Mouse (Mus musculus): ENCODE results near the gene Lrrc4c. TPM values are rescaled to one million over a fixed set of nuclear protein-coding genes. Genes with fewer than 3 reads are reported as not detected.

The Lrrc4c gene
- total RNA-seq, 1 experiment: 0.09 TPM

DNA sequence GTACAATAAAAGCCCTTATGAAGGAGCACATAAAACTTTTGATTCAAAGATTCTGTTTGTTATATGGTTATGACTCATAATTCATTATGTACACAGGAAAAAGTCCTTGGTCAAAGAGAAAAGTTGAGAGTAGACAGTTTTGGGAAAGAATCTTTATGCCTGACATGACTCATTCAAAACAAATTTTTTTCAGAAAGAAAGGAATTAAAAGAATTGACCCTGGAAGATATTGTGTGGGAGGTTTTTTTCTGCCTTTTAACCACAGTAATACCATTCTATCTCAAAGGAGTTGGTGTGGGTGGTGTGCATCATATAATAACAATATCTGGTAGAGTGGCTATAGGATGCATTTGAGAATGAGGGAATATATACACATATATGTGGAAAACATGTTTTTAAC lies 418.1 kb downstream of the Lrrc4c start:
- no peak for DNase-seq (ENCODE audit: low read depth, low spot score)
- TF ChIP-seq CHD2 (IDR thresholded peaks at IDR 0.05; ENCODE audit: low read depth, low read length): no peak
- TF ChIP-seq ZC3H11A (IDR thresholded peaks at IDR 0.05; ENCODE audit: borderline replicate concordance, low read depth, low read length): no peak
- TF ChIP-seq ZNF384 (IDR thresholded peaks at IDR 0.05; ENCODE audit: low read depth, low read length): no peak
- no peak for TF ChIP-seq HCFC1 (IDR thresholded peaks at IDR 0.05; ENCODE audit: borderline replicate concordance, insufficient read depth, low read length)
- no peak for TF ChIP-seq MAFK (IDR thresholded peaks at IDR 0.05; ENCODE audit: insufficient read depth, low read depth, low read length)
- Histone ChIP-seq H3K4me1 (ENCODE audit: control insufficient read depth in 2 of 2, insufficient read depth in 2 of 2, low read length in 2 of 2, poor library complexity in 1 of 2) (no peaks in the 10 kb centered on the region), H3K36me3 (ENCODE audit: control insufficient read depth, insufficient read depth, low read length, poor library complexity, severe bottlenecking) (no peaks in the 10 kb centered on the region), H3K9me3 (ENCODE audit: control insufficient read depth, insufficient read depth, low read depth, low read length) (no peaks in the 10 kb centered on the region), H3K27ac (ENCODE audit: insufficient read depth, low read depth, low read length, poor library complexity, severe bottlenecking) (no peak overlapping the region), H3K4me3 (ENCODE audit: insufficient read depth in 1 of 2, low read depth in 1 of 2, low read length in 2 of 2, poor library complexity in 1 of 2, severe bottlenecking in 1 of 2) (no peak overlapping the region), H3K9ac (ENCODE audit: insufficient read depth, low read depth, low read length, poor library complexity, severe bottlenecking) (no peak overlapping the region)
- in situ Hi-C loops (cut with MboI; ENCODE audit: low sequenced_read_pairs in 2 of 2, unreplicated experiment in 2 of 2): no loop called here

DNA sequence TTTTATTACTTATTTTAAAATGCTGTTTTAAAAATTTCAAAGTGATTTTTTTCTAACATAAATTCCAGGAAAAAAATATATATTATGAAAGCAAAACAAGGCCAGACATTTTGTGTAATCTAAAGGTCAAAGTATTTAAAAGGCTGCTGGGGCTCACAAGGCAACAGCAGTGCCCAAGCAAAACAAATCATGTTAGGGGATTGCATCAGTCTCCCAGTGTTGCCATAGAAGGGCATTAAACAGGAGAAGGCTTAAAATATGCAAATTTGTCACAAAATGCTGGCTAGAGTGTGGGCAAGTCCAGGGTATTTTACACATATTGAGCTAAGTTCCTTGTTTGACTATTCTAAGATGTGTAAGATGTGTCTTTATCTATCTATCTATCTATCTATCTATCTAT lies 437.1 kb downstream of the Lrrc4c start:
- Histone ChIP-seq H3K4me1 (ENCODE audit: control insufficient read depth in 2 of 2, insufficient read depth in 2 of 2, low read length in 2 of 2, poor library complexity in 1 of 2) (no peaks in the 10 kb centered on the region), H3K9ac (ENCODE audit: insufficient read depth, low read depth, low read length, poor library complexity, severe bottlenecking) (no peak overlapping the region), H3K27ac (ENCODE audit: insufficient read depth, low read depth, low read length, poor library complexity, severe bottlenecking) (no peak overlapping the region), H3K9me3 (ENCODE audit: control insufficient read depth, insufficient read depth, low read depth, low read length) (no peaks in the 10 kb centered on the region), H3K36me3 (ENCODE audit: control insufficient read depth, insufficient read depth, low read length, poor library complexity, severe bottlenecking) (no peaks in the 10 kb centered on the region), H3K4me3 (ENCODE audit: insufficient read depth in 1 of 2, low read depth in 1 of 2, low read length in 2 of 2, poor library complexity in 1 of 2, severe bottlenecking in 1 of 2) (no peak overlapping the region)
- TF ChIP-seq CHD2 (IDR thresholded peaks at IDR 0.05; ENCODE audit: low read depth, low read length): no peak
- no peak for TF ChIP-seq ZC3H11A (IDR thresholded peaks at IDR 0.05; ENCODE audit: borderline replicate concordance, low read depth, low read length)
- no peak for TF ChIP-seq MAFK (IDR thresholded peaks at IDR 0.05; ENCODE audit: insufficient read depth, low read depth, low read length)
- no peak for TF ChIP-seq HCFC1 (IDR thresholded peaks at IDR 0.05; ENCODE audit: borderline replicate concordance, insufficient read depth, low read length)
- no peak for TF ChIP-seq ZNF384 (IDR thresholded peaks at IDR 0.05; ENCODE audit: low read depth, low read length)
- in situ Hi-C loops (cut with MboI; ENCODE audit: low sequenced_read_pairs in 2 of 2, unreplicated experiment in 2 of 2): no loop called here
- DNase-seq (ENCODE audit: low read depth, low spot score): no peak

DNA sequence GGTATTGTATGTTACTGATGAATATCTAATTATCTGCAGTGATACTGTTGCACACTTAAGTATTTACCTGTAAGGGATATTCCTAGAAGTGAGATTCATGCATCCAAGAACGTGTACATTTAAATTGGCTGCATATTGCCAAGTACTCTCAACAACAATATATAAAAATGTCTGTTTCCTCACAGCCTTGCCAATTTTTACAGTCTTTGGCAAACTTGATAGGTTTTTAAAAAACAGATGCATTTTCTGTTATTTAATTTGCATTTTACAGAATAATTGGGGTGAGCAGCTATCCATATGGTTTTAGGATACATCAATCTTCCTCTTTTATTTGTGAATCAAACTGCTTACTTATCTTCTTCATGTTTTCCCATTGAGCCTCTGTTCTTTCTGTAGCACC lies 439.7 kb downstream of the Lrrc4c start:
- TF ChIP-seq ZC3H11A (IDR thresholded peaks at IDR 0.05; ENCODE audit: borderline replicate concordance, low read depth, low read length) (no peak), CHD2 (IDR thresholded peaks at IDR 0.05; ENCODE audit: low read depth, low read length) (no peak), ZNF384 (IDR thresholded peaks at IDR 0.05; ENCODE audit: low read depth, low read length) (no peak), MAFK (IDR thresholded peaks at IDR 0.05; ENCODE audit: insufficient read depth, low read depth, low read length) (no peak), HCFC1 (IDR thresholded peaks at IDR 0.05; ENCODE audit: borderline replicate concordance, insufficient read depth, low read length) (no peak)
- no peak overlapping the region for H3K27ac ChIP-seq (ENCODE audit: insufficient read depth, low read depth, low read length, poor library complexity, severe bottlenecking)
- no peaks in the 10 kb centered on the region for H3K9me3 ChIP-seq (ENCODE audit: control insufficient read depth, insufficient read depth, low read depth, low read length)
- DNase-seq (ENCODE audit: low read depth, low spot score): no peak
- in situ Hi-C loops (cut with MboI; ENCODE audit: low sequenced_read_pairs in 2 of 2, unreplicated experiment in 2 of 2): no loop called here
- H3K4me3 ChIP-seq (ENCODE audit: insufficient read depth in 1 of 2, low read depth in 1 of 2, low read length in 2 of 2, poor library complexity in 1 of 2, severe bottlenecking in 1 of 2): no peak overlapping the region
- H3K36me3 ChIP-seq (ENCODE audit: control insufficient read depth, insufficient read depth, low read length, poor library complexity, severe bottlenecking): no peaks in the 10 kb centered on the region
- no peak overlapping the region for H3K9ac ChIP-seq (ENCODE audit: insufficient read depth, low read depth, low read length, poor library complexity, severe bottlenecking)
- H3K4me1 ChIP-seq (ENCODE audit: control insufficient read depth in 2 of 2, insufficient read depth in 2 of 2, low read length in 2 of 2, poor library complexity in 1 of 2): no peaks in the 10 kb centered on the region

DNA sequence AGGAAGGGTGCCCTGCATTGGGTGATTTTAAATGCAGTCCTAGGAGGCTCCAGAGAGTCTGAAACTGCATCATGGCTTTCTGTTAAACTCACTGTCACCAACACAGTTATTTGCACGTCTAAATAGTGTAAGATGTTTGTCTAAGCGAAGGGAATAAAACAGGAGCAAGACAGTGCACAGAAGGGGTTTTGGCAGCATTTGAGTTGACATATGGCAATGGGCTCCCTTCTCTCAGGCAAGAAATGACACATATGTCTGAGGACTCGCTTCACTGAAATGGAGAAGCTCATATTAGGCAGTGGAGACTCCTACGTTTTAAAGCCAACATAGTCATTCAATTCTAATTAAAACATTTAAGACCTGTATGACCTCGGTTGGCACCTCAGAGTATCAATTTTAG lies 445.6 kb downstream of the Lrrc4c start:
- in situ Hi-C loops (cut with MboI; ENCODE audit: low sequenced_read_pairs in 2 of 2, unreplicated experiment in 2 of 2): no loop called here
- Histone ChIP-seq H3K36me3 (ENCODE audit: control insufficient read depth, insufficient read depth, low read length, poor library complexity, severe bottlenecking) (no peaks in the 10 kb centered on the region), H3K4me3 (ENCODE audit: insufficient read depth in 1 of 2, low read depth in 1 of 2, low read length in 2 of 2, poor library complexity in 1 of 2, severe bottlenecking in 1 of 2) (no peak overlapping the region), H3K27ac (ENCODE audit: insufficient read depth, low read depth, low read length, poor library complexity, severe bottlenecking) (no peak overlapping the region), H3K9me3 (ENCODE audit: control insufficient read depth, insufficient read depth, low read depth, low read length) (no peaks in the 10 kb centered on the region), H3K9ac (ENCODE audit: insufficient read depth, low read depth, low read length, poor library complexity, severe bottlenecking) (no peak overlapping the region), H3K4me1 (ENCODE audit: control insufficient read depth in 2 of 2, insufficient read depth in 2 of 2, low read length in 2 of 2, poor library complexity in 1 of 2) (no peaks in the 10 kb centered on the region)
- no peak for TF ChIP-seq HCFC1 (IDR thresholded peaks at IDR 0.05; ENCODE audit: borderline replicate concordance, insufficient read depth, low read length)
- DNase-seq (ENCODE audit: low read depth, low spot score): no peak

DNA sequence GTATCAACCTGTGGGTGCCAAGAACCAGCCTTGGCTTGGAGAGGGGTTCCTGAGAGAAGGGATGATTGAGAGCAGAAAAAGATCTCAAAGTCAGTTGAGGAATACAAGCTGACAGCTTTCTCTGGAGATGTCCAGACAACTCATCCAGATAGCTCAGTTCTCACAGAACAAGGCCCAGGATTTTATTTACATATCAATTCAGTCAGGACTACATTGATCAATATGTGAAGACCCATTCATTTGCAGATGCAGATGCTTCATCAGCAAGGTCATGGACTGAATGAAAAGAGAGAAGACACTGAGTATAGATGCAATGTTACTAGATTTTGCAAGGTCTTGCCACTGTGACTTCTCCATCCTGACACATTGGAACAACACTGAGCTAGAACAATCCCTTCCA lies 457.4 kb downstream of the Lrrc4c start:
- Histone ChIP-seq H3K4me3 (ENCODE audit: insufficient read depth in 1 of 2, low read depth in 1 of 2, low read length in 2 of 2, poor library complexity in 1 of 2, severe bottlenecking in 1 of 2) (no peak overlapping the region), H3K36me3 (ENCODE audit: control insufficient read depth, insufficient read depth, low read length, poor library complexity, severe bottlenecking) (no peaks in the 10 kb centered on the region), H3K9me3 (ENCODE audit: control insufficient read depth, insufficient read depth, low read depth, low read length) (no peaks in the 10 kb centered on the region), H3K9ac (ENCODE audit: insufficient read depth, low read depth, low read length, poor library complexity, severe bottlenecking) (no peak overlapping the region), H3K4me1 (ENCODE audit: control insufficient read depth in 2 of 2, insufficient read depth in 2 of 2, low read length in 2 of 2, poor library complexity in 1 of 2) (no peaks in the 10 kb centered on the region; a peak in 1 of 4 replicates), H3K27ac (ENCODE audit: insufficient read depth, low read depth, low read length, poor library complexity, severe bottlenecking) (no peak overlapping the region)
- in situ Hi-C loops (cut with MboI; ENCODE audit: low sequenced_read_pairs in 2 of 2, unreplicated experiment in 2 of 2): no loop called here
- no peak for TF ChIP-seq ZC3H11A (IDR thresholded peaks at IDR 0.05; ENCODE audit: borderline replicate concordance, low read depth, low read length)
- TF ChIP-seq MAFK (IDR thresholded peaks at IDR 0.05; ENCODE audit: insufficient read depth, low read depth, low read length): no peak
- TF ChIP-seq HCFC1 (IDR thresholded peaks at IDR 0.05; ENCODE audit: borderline replicate concordance, insufficient read depth, low read length): no peak
- no peak for TF ChIP-seq CHD2 (IDR thresholded peaks at IDR 0.05; ENCODE audit: low read depth, low read length)
- no peak for TF ChIP-seq ZNF384 (IDR thresholded peaks at IDR 0.05; ENCODE audit: low read depth, low read length)
- DNase-seq (ENCODE audit: low read depth, low spot score): no peak

Data from ES-E14 (cell line).